Mouse (Mus musculus): ENCODE data around the gene Gm21887. TPM values are rescaled to one million over a fixed set of nuclear protein-coding genes. Genes with fewer than 3 reads are reported as not detected.
A peak's percentile ranks its signal among the peaks of the same experiment; 100 is the strongest.
"Not testable (repeated sequence)": the region's sequence is repeated elsewhere in the genome, so short reads cannot be mapped to it uniquely, and the experiment has no call there.

The Gm21887 gene
- total and polyA plus RNA-seq, 3 experiments: 2.5 to 88.8 TPM; not detected in 1

GRCm38 (mm10) chrX:169997854-169998456 is 11.5 kb upstream of the Gm21887 start:
- H3K27me3 ChIP-seq (ENCODE audit: control insufficient read depth in 1 of 2, insufficient read depth in 2 of 2, low read length in 2 of 2); H3K27ac ChIP-seq (ENCODE audit: control insufficient read depth, low read depth, low read length); H3K4me1 ChIP-seq (ENCODE audit: control insufficient read depth in 1 of 2, insufficient read depth in 2 of 2, low read length in 2 of 2); H3K36me3 ChIP-seq (ENCODE audit: control insufficient read depth in 1 of 2, insufficient read depth in 2 of 2, low read length in 2 of 2); H3K4me3 ChIP-seq (ENCODE audit: control insufficient read depth in 1 of 2, insufficient read depth in 1 of 2, low read depth in 2 of 2, low read length in 2 of 2); H3K79me2 ChIP-seq (ENCODE audit: control insufficient read depth, insufficient read depth, low read length, poor library complexity); H3K9me3 ChIP-seq (replicated peaks; ENCODE audit: insufficient read depth, low read length); H3K9ac ChIP-seq (ENCODE audit: control insufficient read depth, low read depth, low read length, poor library complexity, severe bottlenecking): not testable (repeated sequence)
- DNase-seq (ENCODE audit: low read depth, low spot score): peak; percentile 99
- peak; percentile 59; the same call in 1 of the 2 replicates for TF ChIP-seq MAZ (IDR thresholded peaks at IDR 0.05; ENCODE audit: low read depth, low read length)
- TF ChIP-seq EP300 (IDR thresholded peaks at IDR 0.05; ENCODE audit: low read depth in 1 of 2, low read length in 2 of 2): peak in 1 of 2 experiments; percentile 17; a peak in 1 of 4 replicates
- TF ChIP-seq ETS1 (IDR thresholded peaks at IDR 0.05; ENCODE audit: low read depth, low read length): 0 out of 2 replicates have a peak, but pooled peaks have one; percentile 28
- peak; percentile 15; the same call in 1 of the 2 replicates for TF ChIP-seq TCF12 (IDR thresholded peaks at IDR 0.05; ENCODE audit: low read depth, low read length)

GRCm38 (mm10) chrX:169998559-169999219 is 10.8 kb upstream of the Gm21887 start:
- peak; percentile 31 for DNase-seq (ENCODE audit: low read depth, low spot score)
- not testable (repeated sequence) for H3K9ac ChIP-seq (ENCODE audit: control insufficient read depth, low read depth, low read length, poor library complexity, severe bottlenecking); H3K27ac ChIP-seq (ENCODE audit: control insufficient read depth, low read depth, low read length); H3K36me3 ChIP-seq (ENCODE audit: control insufficient read depth in 1 of 2, insufficient read depth in 2 of 2, low read length in 2 of 2); H3K4me1 ChIP-seq (ENCODE audit: control insufficient read depth in 1 of 2, insufficient read depth in 2 of 2, low read length in 2 of 2); H3K79me2 ChIP-seq (ENCODE audit: control insufficient read depth, insufficient read depth, low read length, poor library complexity); H3K4me3 ChIP-seq (ENCODE audit: control insufficient read depth in 1 of 2, insufficient read depth in 1 of 2, low read depth in 2 of 2, low read length in 2 of 2); H3K9me3 ChIP-seq (replicated peaks; ENCODE audit: insufficient read depth, low read length); H3K27me3 ChIP-seq (ENCODE audit: control insufficient read depth in 1 of 2, insufficient read depth in 2 of 2, low read length in 2 of 2)

DNA sequence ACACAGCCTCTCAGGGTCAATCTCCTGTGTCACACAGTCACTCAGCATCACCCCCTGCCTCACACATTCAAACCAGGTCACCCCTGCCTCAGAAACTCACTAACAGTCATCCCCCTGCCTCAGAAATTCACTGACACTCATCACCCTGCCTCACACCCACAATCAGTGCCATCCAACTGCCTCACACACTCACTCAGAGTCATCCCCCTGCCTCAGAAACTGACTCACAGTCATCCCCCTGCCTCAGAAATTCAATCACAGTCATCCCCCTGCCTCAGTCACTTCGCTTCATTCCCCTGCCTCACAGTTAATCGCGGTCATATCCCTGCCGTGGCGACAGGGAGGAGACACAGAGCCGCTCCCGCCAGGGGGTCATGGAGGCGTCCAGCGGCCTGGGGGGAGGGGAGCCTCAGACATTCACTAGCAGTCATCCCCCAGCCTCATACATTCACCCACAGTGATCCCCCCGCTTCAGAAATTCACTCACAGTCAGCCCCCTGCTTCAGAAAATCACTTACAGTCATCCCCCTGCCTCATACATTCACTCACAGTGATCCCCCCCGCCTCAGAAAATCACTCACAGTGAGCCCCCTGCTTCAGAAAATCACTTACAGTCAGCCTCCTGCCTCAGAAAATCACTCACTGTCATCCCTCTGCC is 10.1 kb upstream of the Gm21887 start:
- H3K4me3 ChIP-seq (ENCODE audit: control insufficient read depth in 1 of 2, insufficient read depth in 1 of 2, low read depth in 2 of 2, low read length in 2 of 2); H3K79me2 ChIP-seq (ENCODE audit: control insufficient read depth, insufficient read depth, low read length, poor library complexity); H3K9me3 ChIP-seq (replicated peaks; ENCODE audit: insufficient read depth, low read length); H3K36me3 ChIP-seq (ENCODE audit: control insufficient read depth in 1 of 2, insufficient read depth in 2 of 2, low read length in 2 of 2); H3K9ac ChIP-seq (ENCODE audit: control insufficient read depth, low read depth, low read length, poor library complexity, severe bottlenecking); H3K27ac ChIP-seq (ENCODE audit: control insufficient read depth, low read depth, low read length); H3K27me3 ChIP-seq (ENCODE audit: control insufficient read depth in 1 of 2, insufficient read depth in 2 of 2, low read length in 2 of 2); H3K4me1 ChIP-seq (ENCODE audit: control insufficient read depth in 1 of 2, insufficient read depth in 2 of 2, low read length in 2 of 2): not testable (repeated sequence)
- TF ChIP-seq TAL1 (IDR thresholded peaks at IDR 0.05; ENCODE audit: low read length): 0 out of 2 replicates have a peak, but pooled peaks have one; percentile 8
- TF ChIP-seq POLR2AphosphoS2 (IDR thresholded peaks at IDR 0.05; ENCODE audit: low read length): peak; percentile 56; the same call in 1 of the 2 replicates
- peak; percentile 84 for DNase-seq (ENCODE audit: low read depth, low spot score)

- H3K9me3 ChIP-seq (replicated peaks; ENCODE audit: insufficient read depth, low read length); H3K79me2 ChIP-seq (ENCODE audit: control insufficient read depth, insufficient read depth, low read length, poor library complexity); H3K4me3 ChIP-seq (ENCODE audit: control insufficient read depth in 1 of 2, insufficient read depth in 1 of 2, low read depth in 2 of 2, low read length in 2 of 2); H3K27me3 ChIP-seq (ENCODE audit: control insufficient read depth in 1 of 2, insufficient read depth in 2 of 2, low read length in 2 of 2); H3K9ac ChIP-seq (ENCODE audit: control insufficient read depth, low read depth, low read length, poor library complexity, severe bottlenecking); H3K36me3 ChIP-seq (ENCODE audit: control insufficient read depth in 1 of 2, insufficient read depth in 2 of 2, low read length in 2 of 2); H3K4me1 ChIP-seq (ENCODE audit: control insufficient read depth in 1 of 2, insufficient read depth in 2 of 2, low read length in 2 of 2); H3K27ac ChIP-seq (ENCODE audit: control insufficient read depth, low read depth, low read length): not testable (repeated sequence)
- peak; percentile 70 for DNase-seq (ENCODE audit: low read depth, low spot score)
These were observed 9.4 kb upstream of the Gm21887 start for GRCm38 (mm10) chrX:169999912-170000641.

GRCm38 (mm10) chrX:170000642-170001387 is 8.6 kb upstream of the Gm21887 start:
- not testable (repeated sequence) for H3K9ac ChIP-seq (ENCODE audit: control insufficient read depth, low read depth, low read length, poor library complexity, severe bottlenecking); H3K9me3 ChIP-seq (replicated peaks; ENCODE audit: insufficient read depth, low read length); H3K27me3 ChIP-seq (ENCODE audit: control insufficient read depth in 1 of 2, insufficient read depth in 2 of 2, low read length in 2 of 2); H3K4me3 ChIP-seq (ENCODE audit: control insufficient read depth in 1 of 2, insufficient read depth in 1 of 2, low read depth in 2 of 2, low read length in 2 of 2); H3K36me3 ChIP-seq (ENCODE audit: control insufficient read depth in 1 of 2, insufficient read depth in 2 of 2, low read length in 2 of 2); H3K79me2 ChIP-seq (ENCODE audit: control insufficient read depth, insufficient read depth, low read length, poor library complexity); H3K4me1 ChIP-seq (ENCODE audit: control insufficient read depth in 1 of 2, insufficient read depth in 2 of 2, low read length in 2 of 2); H3K27ac ChIP-seq (ENCODE audit: control insufficient read depth, low read depth, low read length)
- peak; percentile 37 for DNase-seq (ENCODE audit: low read depth, low spot score)

Data from MEL (cell line).